Mouse (Mus musculus): ENCODE data around the gene Baz2b. TPM values are rescaled to one million over a fixed set of nuclear protein-coding genes. Genes with fewer than 3 reads are reported as not detected.

Gene Baz2b
- total and polyA plus RNA-seq, 2 experiments from 2014 or later: 40.6 to 71.7 TPM

- ATAC-seq (no peak), DNase-seq (no peak)
- no peak overlapping the region for H3K9ac ChIP-seq
- WGBS: 96% methylated on average over 3 of the region's 3 CpGs
- H3K27ac ChIP-seq (ENCODE audit: low read depth, low read length): no peak overlapping the region
- H3K27me3 ChIP-seq (ENCODE audit: insufficient read depth, low read length): no peaks in the 10 kb centered on the region
- no peak overlapping the region for H3K4me2 ChIP-seq (ENCODE audit: low read depth)
- no peak for TF ChIP-seq CTCF (IDR thresholded peaks at IDR 0.05; ENCODE audit: low read depth)
- H3K36me3 ChIP-seq (ENCODE audit: insufficient read depth): peaks cover 3% of the 10 kb centered on the region; the same call in 1 of the 2 replicates
- H3K4me1 ChIP-seq (ENCODE audit: insufficient read depth): no peaks in the 10 kb centered on the region
- no peaks in the 10 kb centered on the region for H3K9me3 ChIP-seq (ENCODE audit: low read length)
- H3K4me3 ChIP-seq (ENCODE audit: low read depth, low read length): no peak overlapping the region
These were observed 100.6 kb downstream of the Baz2b start for GRCm38 (mm10) chr2:60109001-60109400.

DNA sequence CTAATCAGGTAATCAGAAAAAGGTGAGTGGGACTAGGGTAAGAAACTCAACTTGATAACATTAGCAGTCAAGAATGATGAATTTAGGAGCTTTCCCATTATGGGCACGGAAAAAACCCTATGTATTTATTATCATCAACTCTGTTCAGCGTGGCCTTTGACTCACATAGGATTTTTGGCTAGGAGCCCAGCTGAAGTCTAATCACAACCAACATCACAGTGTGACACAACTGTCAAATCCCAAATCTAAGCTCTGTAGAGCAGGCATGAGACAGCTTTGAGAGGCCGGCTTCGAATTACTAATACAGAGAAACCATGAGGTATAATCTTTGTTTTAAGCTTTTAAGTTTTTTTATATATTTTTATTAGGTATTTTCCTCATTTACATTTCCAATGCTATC lies 113.0 kb downstream of the Baz2b start:
- ATAC-seq (no peak), DNase-seq (no peak)
- WGBS: 76% methylated on average over 4 of the region's 4 CpGs
- H3K4me2 ChIP-seq (ENCODE audit: low read depth): no peak overlapping the region
- H3K36me3 ChIP-seq (ENCODE audit: insufficient read depth): no peaks in the 10 kb centered on the region
- H3K27ac ChIP-seq (ENCODE audit: low read depth, low read length): no peak overlapping the region
- H3K27me3 ChIP-seq (ENCODE audit: insufficient read depth, low read length): no peaks in the 10 kb centered on the region
- no peak for TF ChIP-seq CTCF (IDR thresholded peaks at IDR 0.05; ENCODE audit: low read depth)
- no peak overlapping the region for H3K4me3 ChIP-seq (ENCODE audit: low read depth, low read length)
- no peaks in the 10 kb centered on the region for H3K9me3 ChIP-seq (ENCODE audit: low read length)
- no peaks in the 10 kb centered on the region for H3K4me1 ChIP-seq (ENCODE audit: insufficient read depth)
- H3K9ac ChIP-seq: no peak overlapping the region

GRCm38 (mm10) chr2:60090280-60090679 lies 119.4 kb downstream of the Baz2b start:
- no peaks in the 10 kb centered on the region for H3K4me1 ChIP-seq (ENCODE audit: insufficient read depth)
- H3K4me3 ChIP-seq (ENCODE audit: low read depth, low read length): no peak overlapping the region
- H3K4me2 ChIP-seq (ENCODE audit: low read depth): peak overlapping the region; percentile 23; the same call in 1 of the 2 replicates
- no peak for TF ChIP-seq CTCF (IDR thresholded peaks at IDR 0.05; ENCODE audit: low read depth)
- H3K27me3 ChIP-seq (ENCODE audit: insufficient read depth, low read length): no peaks in the 10 kb centered on the region
- WGBS: 25% methylated on average over 6 of the region's 6 CpGs
- DNase-seq (no peak), ATAC-seq (0 out of 2 replicates have a peak, but pooled peaks have one; percentile 34)
- H3K9me3 ChIP-seq (ENCODE audit: low read length): no peaks in the 10 kb centered on the region
- H3K36me3 ChIP-seq (ENCODE audit: insufficient read depth): no peaks in the 10 kb centered on the region
- no peak overlapping the region for H3K27ac ChIP-seq (ENCODE audit: low read depth, low read length)
- H3K9ac ChIP-seq: no peak overlapping the region

DNA sequence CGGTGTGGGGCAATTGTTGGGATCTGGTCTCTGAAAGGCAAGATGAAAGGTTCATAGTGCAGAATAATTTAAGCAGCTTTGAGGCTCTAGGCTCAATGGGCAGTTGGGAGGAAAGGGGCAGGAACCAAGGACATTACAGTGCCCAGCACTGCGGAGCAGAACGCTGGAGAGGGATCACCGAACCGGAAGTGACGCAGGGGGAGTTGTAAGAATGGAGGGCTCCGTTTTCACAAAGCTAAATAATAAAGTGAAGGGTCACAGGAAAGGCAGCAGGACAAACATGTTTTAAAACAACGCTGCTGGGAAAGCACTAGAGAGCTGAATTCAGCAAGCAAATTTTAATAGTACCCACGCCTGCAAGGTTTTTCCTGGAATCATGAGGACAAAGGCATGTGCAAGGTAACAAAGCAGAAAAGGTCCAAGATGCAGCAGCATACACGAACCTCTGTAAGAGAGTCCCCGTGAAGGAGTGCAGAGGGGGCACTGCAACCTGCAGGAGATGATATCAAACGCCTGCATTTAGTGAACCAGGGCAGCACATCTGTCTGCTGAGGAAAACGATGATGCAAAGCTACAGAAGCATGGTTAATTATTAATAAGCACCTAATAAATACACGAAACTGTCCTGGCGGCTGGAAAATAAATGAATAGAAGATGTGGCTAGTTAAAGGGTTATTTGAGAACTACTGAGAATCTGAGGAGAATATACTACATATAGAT lies 120.0 kb downstream of the Baz2b start:
- no peak for TF ChIP-seq CTCF (IDR thresholded peaks at IDR 0.05; ENCODE audit: low read depth)
- no peaks in the 10 kb centered on the region for H3K9me3 ChIP-seq (ENCODE audit: low read length)
- H3K4me2 ChIP-seq (ENCODE audit: low read depth): peak overlapping the region; percentile 23; the same call in 1 of the 2 replicates
- no peak overlapping the region for H3K4me3 ChIP-seq (ENCODE audit: low read depth, low read length)
- 0 out of 2 replicates have a peak overlapping the region, but pooled peaks have one; percentile 9 for H3K27ac ChIP-seq (ENCODE audit: low read depth, low read length)
- H3K4me1 ChIP-seq (ENCODE audit: insufficient read depth): no peaks in the 10 kb centered on the region
- peak; percentile 43 for ATAC-seq
- WGBS: 29% methylated on average over 15 of the region's 15 CpGs
- DNase-seq: no peak
- H3K9ac ChIP-seq: 0 out of 2 replicates have a peak overlapping the region, but pooled peaks have one; percentile 35
- no peaks in the 10 kb centered on the region for H3K27me3 ChIP-seq (ENCODE audit: insufficient read depth, low read length)
- no peaks in the 10 kb centered on the region for H3K36me3 ChIP-seq (ENCODE audit: insufficient read depth)

GRCm38 (mm10) chr2:60088785-60089527 lies 120.7 kb downstream of the Baz2b start:
- 0 out of 2 replicates have a peak overlapping the region, but pooled peaks have one; percentile 23 for H3K4me2 ChIP-seq (ENCODE audit: low read depth)
- no peaks in the 10 kb centered on the region for H3K27me3 ChIP-seq (ENCODE audit: insufficient read depth, low read length)
- no peak for TF ChIP-seq CTCF (IDR thresholded peaks at IDR 0.05; ENCODE audit: low read depth)
- no peaks in the 10 kb centered on the region for H3K36me3 ChIP-seq (ENCODE audit: insufficient read depth)
- H3K9me3 ChIP-seq (ENCODE audit: low read length): no peaks in the 10 kb centered on the region
- H3K4me1 ChIP-seq (ENCODE audit: insufficient read depth): no peaks in the 10 kb centered on the region
- ATAC-seq: no peak
- H3K4me3 ChIP-seq (ENCODE audit: low read depth, low read length): no peak overlapping the region
- WGBS: 83% methylated on average over 14 of the region's 14 CpGs
- no peak overlapping the region for H3K9ac ChIP-seq
- H3K27ac ChIP-seq (ENCODE audit: low read depth, low read length): no peak overlapping the region
- no peak for DNase-seq

GRCm38 (mm10) chr2:60086197-60086903 lies 123.3 kb downstream of the Baz2b start:
- Histone ChIP-seq H3K36me3 (ENCODE audit: insufficient read depth) (no peaks in the 10 kb centered on the region), H3K9me3 (ENCODE audit: low read length) (no peaks in the 10 kb centered on the region), H3K4me3 (ENCODE audit: low read depth, low read length) (no peak overlapping the region), H3K27me3 (ENCODE audit: insufficient read depth, low read length) (no peaks in the 10 kb centered on the region), H3K4me2 (ENCODE audit: low read depth) (no peak overlapping the region), H3K9ac (no peak overlapping the region), H3K27ac (ENCODE audit: low read depth, low read length) (no peak overlapping the region), H3K4me1 (ENCODE audit: insufficient read depth) (no peaks in the 10 kb centered on the region)
- no peak for ATAC-seq
- 66% methylated on average over 8 of the region's 8 CpGs for WGBS
- no peak for TF ChIP-seq CTCF (IDR thresholded peaks at IDR 0.05; ENCODE audit: low read depth)
- DNase-seq: no peak
